Mouse (Mus musculus) layer of hippocampus, adult 2 months (tissue): ENCODE measurements around the gene Sccpdh. TPM values are rescaled to one million over a fixed set of nuclear protein-coding genes. Genes with fewer than 3 reads are reported as not detected.
"Not testable (repeated sequence)": the region's sequence is repeated elsewhere in the genome, so short reads cannot be mapped to it uniquely, and the experiment has no call there.

ENCODE experiments used
- DNase-seq, 2 experiments: peaks; one replicate each; pipeline ENCODE4 v3.0.0; 2022; ENCODE audit warnings: low spot score in 2 of 2
- H3K27ac ChIP-seq: fragments of 200-600 bp; 2 replicates; pipeline ENCODE4 v1.8.1; 2022
- H3K4me3 ChIP-seq: fragments of 200-600 bp; 2 replicates; pipeline ENCODE4 v1.8.1; 2022; ENCODE audit warnings: mild to moderate bottlenecking
- CTCF ChIP-seq: fragments of 200-600 bp; conservative IDR thresholded peaks from 2 replicates; pipeline ENCODE4 v1.8.1; 2022; ENCODE audit warnings: antibody characterized with exemption, mild to moderate bottlenecking, moderate library complexity
- total RNA-seq, 2 experiments: library from RNA; stranded (reverse); gene quantifications; 2 replicates each; pipeline ENCODE4 v1.2.3; 2021

Sccpdh gene
- total RNA-seq, 2 experiments from 2014 or later: 54.6 to 56.1 TPM

DNA sequence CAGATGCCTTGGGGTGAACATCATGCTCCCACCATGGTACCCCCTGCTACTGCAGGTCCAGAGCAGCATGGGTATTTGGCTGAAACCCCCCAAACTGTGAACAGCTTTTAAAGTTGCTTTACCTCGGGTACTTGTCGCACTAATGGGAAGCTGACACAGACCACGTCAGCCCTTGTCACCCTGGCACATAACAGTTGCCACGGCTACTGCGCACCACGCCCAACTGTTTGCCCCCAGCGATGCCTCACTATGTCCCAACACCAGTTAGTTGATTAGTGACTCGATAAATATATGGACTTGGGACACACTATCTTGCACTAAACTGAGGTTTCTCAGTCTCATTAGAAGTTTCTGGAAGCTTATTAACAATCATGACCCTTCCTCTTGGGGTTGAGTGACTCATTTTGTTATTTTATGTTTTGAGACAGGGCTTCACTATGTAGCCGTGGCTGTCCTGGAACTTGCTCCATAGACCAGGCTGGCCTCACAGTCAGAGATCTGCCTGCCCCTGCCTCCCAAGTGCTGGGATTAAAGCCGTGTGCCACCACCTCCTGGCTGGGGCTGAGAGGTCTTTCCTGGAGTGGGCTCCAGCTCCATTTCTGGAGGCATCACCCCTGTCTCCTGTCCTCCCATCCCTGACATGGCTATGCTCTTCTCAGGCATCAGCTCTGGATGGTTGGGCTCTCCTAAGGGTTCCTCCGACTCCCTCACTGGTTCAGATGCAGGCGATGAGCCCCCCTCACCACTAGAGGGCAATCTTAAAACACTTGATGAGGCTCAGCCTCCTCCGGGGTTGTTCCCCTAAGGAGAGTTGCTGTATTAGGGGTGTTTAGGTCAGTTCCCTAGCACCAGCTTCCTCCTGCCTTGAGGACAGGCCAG is 22.7 kb upstream of the Sccpdh start:
- TF ChIP-seq CTCF: peak; percentile 96
- DNase-seq: peak; percentile 84 to 90
- Histone ChIP-seq H3K4me3 (peak overlapping the region; percentile 43; the same call in 1 of the 2 replicates), H3K27ac (no peak overlapping the region)

DNA sequence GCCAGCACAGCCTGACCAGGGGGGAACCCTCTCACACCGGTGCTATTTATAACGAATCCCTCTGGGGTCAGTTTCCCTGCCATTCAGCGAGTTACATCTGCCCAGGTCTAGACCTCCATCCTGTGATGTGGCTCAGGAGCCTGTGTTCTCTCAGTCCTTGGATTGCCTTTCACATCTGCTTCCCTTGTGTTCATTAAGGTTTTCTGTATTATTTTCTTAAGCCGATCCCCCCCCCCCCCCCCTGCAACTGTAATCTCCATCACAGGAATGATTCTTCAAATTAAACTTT is 22.1 kb upstream of the Sccpdh start:
- no peak overlapping the region for H3K27ac ChIP-seq
- TF ChIP-seq CTCF: no peak
- no peak for DNase-seq
- H3K4me3 ChIP-seq: peak overlapping the region; percentile 43; the same call in 1 of the 2 replicates

DNA sequence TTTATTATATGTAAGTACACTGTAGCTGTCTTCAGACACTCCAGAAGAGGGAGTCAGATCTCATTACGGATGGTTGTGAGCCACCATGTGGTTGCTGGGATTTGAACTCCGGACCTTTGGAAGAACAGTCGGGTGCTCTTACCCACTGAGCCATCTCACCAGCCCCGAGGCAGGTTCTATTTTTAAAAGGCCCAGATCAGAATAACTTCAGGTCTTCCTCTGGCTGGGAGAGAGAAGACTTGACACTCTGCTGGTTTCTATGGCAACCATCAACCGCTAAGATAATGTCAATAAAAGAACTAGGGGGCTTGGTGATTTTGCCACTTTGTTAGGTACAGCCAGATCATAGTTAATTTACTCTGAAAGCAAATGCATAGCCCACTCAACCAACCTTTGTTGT is 19.3 kb upstream of the Sccpdh start:
- not testable (repeated sequence) for H3K4me3 ChIP-seq, H3K27ac ChIP-seq, DNase-seq

DNA sequence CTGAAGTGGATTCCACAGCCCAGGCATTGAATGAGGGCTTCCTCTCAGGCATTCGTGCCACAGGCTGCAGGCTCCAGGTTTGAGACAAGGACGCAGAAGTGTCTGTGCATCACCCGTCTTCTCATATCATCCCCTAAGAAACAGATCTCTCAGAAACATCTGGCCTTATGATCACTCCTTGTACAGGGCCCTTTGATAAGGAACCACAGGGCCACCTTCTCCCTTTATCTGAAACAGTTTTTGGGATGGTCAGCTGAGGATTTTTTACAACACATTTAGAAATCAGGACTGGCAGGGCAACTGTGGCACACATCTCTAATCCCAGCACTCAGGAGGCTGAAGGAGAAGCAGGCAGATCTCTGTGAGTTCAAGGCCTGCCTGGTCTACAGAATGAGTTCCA is 18.7 kb upstream of the Sccpdh start:
- H3K27ac ChIP-seq: no peak overlapping the region
- DNase-seq: no peak
- no peak for TF ChIP-seq CTCF

DNA sequence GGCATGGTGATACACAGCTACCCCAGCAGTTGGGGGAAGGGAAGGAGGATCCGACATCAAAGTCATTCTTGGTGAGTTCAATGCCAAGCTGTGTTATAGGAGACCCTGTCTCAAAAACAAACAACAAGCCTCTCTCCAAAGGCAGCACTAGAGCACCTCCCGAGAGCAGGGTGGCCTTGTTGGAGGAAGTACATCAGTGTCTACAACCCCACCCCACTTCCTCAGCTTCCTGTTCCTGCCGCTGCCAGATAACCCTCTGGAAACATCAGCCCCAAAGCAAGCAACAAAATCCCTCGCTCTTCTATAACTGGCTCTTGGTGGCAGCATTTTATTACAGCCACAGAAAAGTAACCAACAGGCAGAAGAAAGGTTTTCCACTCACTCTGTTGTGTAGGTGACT is 17.7 kb upstream of the Sccpdh start:
- no peak overlapping the region for H3K27ac ChIP-seq
- DNase-seq: peak in 1 of 2 experiments; percentile 1
- H3K4me3 ChIP-seq: no peak overlapping the region
- TF ChIP-seq CTCF: no peak

More for the DNA sequence above, 18.7 kb upstream of the Sccpdh start:
- H3K4me3 ChIP-seq: no peak overlapping the region

DNA sequence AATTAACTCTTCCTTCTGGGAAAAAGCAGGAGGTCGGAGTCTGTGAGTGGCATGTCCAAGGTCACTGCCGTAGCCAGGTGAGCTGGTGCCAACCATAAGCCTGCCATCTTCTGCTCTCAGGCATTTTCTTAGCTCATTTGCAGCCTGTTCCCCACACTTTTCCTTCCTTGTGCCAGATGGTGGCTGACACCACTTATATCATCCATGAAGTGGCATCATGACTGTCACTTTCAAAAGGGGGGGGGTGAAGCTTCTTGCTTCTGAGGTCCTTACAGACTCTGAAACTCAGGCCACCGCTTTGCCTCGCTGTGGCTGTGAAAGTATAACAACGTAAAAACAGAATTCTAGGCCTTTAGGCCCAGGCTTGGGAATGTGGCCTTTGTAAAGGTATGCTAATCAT is 16.8 kb upstream of the Sccpdh start:
- TF ChIP-seq CTCF: no peak
- no peak overlapping the region for H3K4me3 ChIP-seq
- H3K27ac ChIP-seq: no peak overlapping the region
- peak in 1 of 2 experiments; percentile 6 for DNase-seq

DNA sequence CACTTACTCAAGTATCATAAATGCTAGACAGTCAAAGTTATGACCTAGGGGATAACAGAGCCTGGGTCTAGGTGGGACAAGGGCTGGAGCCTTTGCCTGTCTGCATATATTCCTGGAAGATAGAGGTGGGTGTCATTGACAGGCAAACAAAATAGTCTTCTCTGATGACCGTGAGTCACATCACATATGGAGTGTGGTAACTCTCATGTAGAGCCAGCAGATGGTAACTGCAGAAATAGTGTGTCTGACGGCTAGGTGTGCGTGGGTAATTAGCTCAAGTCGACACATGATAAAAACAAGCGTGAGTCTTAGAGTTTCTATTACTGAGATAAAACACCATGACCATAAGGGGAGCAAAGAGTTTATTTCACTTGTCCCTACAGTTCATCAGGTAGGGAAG is 4.9 kb upstream of the Sccpdh start:
- Histone ChIP-seq H3K4me3 (no peak overlapping the region), H3K27ac (no peak overlapping the region)
- no peak for DNase-seq
- no peak for TF ChIP-seq CTCF

DNA sequence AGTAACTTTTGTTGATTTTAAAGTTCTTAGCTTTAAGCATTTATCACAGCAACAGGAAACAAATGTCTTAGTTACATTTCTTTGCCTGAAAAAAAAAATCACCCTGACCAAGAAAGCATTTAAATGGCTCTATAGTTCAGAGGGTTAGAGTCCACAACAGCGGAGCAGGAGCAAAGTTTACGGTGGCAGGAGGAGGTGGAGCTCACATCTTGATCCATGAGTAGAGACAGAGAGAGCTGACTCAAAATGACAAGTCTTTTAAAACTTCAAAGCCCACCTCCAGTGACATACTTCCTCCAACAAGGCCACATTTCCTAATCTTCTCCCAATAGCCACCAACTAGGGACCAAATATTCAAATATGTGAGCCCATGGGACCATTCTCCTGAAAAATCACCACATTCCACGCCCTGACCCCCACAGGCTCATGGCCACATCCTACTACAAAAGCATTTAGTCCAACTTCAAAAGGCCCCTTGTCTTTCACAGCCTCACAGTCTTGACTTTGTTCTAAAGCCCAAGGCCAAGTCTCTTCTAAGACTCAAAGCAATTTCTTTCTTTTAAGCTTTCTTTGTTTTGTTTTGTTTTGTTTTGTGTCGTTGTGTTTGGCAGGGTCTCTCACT is 3.6 kb upstream of the Sccpdh start:
- no peak for TF ChIP-seq CTCF
- Histone ChIP-seq H3K4me3 (no peak overlapping the region), H3K27ac (no peak overlapping the region)
- DNase-seq: no peak

DNA sequence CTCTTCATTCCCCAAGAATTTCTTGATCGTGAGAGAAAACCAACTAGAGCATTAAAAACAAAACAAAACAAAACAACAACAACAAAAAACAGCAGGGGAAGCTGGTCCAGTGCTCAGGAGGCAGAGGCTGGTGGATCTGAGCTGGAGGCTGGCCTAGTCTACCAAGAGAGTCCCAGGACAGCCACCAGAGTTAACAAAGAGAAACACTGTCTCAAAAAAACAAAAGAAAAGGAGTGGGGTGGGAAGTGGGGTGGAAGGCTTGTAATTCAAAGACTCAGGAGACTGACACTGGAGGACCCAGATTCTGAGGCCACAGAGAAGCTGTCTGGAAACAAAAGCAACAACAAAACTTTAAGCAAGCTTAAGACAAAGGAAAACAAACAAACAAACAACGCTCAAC is 1.0 kb upstream of the Sccpdh start:
- Histone ChIP-seq H3K4me3 (no peak overlapping the region), H3K27ac (peak overlapping the region; percentile 86; the same call in 1 of the 2 replicates)
- no peak for TF ChIP-seq CTCF
- DNase-seq: no peak

DNA sequence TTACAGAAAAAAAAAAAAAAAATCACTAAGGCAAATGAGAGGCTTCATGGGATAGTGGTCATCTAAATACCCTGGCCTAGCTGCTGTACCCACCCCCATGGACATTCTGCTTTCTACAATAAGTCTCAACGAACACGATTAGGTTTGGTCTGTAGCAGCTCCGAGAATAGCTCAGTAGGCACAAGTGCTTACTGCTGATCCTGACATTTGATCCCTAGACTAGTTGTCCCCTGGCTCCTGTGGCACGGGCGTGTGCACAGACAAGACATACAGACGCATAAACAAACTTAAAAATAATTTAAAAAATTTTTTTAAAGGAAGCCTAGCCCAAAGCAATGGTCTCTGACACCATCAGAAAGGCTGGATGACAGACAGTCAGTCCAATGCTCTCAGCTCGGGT is 560 bp upstream of the Sccpdh start:
- H3K27ac ChIP-seq: peak overlapping the region; percentile 86

DNA sequence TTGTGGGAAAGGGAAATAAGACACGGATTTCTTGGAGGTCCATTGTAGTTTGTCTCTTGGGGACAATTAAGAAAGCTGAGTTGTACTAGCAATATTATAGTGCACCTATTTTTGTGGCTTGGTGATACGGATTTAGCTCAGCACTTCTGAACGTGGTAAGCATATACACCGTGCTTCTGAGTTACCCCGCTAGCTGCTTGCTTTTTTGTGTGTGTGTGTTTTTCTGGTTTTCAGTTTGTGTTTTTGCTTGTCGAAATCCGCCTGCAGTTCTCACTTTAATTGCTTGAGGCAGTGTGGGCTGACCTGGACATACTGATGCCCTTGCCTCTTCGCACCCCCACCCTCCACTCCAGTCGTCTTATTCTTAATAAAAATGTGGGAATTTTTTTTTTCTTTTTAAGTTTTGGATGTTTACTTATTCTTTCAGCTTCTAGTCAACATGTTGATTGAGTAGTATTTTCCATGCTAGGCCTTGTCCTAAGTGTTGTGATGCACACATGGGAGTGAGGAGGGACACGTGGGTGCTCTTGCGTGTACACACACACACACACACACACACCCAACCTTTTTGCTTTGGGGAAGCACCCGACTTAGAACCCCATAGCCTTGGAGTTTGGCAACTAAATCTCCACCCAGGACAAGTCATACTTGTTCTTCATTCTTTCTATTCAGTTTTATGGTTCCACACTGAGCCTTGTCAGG is 977 bp downstream of the Sccpdh start:
- no peak for DNase-seq
- Histone ChIP-seq H3K27ac (peak overlapping the region; percentile 86), H3K4me3 (peak overlapping the region; percentile 84)
- TF ChIP-seq CTCF: peak; percentile 36

More for the DNA sequence above, 560 bp upstream of the Sccpdh start:
- no peak for TF ChIP-seq CTCF
- DNase-seq: no peak
- peak overlapping the region; percentile 84 for H3K4me3 ChIP-seq

DNA sequence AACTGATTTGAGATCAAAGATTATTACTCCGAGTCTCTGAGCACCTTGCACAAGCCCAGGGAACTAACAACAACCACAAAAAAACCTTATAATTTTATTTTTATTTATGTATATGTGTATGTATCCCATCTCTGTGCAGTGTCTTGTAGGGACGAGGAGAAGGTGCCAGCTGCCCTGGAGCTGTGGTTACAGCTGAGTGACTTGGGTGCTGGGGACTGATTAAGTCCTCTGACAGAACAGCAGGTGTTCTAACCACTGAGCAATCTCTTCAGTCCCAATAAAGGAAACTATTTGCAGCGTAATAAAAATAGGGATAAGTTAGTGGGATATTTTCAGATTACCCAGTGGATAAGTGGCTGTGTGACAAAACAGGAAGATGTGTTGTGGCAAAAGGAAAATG is 6.3 kb downstream of the Sccpdh start:
- no peak for TF ChIP-seq CTCF
- no peak for DNase-seq

DNA sequence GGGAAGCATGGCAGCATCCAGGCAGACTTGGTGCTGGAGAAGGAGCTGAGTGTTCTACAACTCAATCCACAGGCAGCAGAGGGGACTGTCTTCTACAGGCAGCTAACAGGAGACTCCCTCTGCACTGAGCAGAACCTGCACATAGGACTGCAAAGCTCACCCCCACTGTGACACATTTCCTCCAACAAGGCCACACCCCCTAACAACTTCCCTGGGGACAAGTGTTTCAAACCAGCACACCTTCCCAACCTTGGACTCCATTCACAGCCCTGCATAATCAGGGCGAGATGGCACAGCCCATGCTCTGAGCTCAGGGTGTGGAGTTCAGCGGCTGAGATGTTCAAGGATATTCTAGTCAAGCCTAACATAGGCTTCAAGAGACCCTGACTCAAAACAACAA is 9.0 kb downstream of the Sccpdh start:
- no peak for DNase-seq
- no peak overlapping the region for H3K4me3 ChIP-seq
- no peak overlapping the region for H3K27ac ChIP-seq
- no peak for TF ChIP-seq CTCF

More for the DNA sequence above, 6.3 kb downstream of the Sccpdh start:
- Histone ChIP-seq H3K4me3 (no peak overlapping the region), H3K27ac (no peak overlapping the region)
